ENCODE assay signal across 9 mouse cellular contexts in the genomic region with DNA sequence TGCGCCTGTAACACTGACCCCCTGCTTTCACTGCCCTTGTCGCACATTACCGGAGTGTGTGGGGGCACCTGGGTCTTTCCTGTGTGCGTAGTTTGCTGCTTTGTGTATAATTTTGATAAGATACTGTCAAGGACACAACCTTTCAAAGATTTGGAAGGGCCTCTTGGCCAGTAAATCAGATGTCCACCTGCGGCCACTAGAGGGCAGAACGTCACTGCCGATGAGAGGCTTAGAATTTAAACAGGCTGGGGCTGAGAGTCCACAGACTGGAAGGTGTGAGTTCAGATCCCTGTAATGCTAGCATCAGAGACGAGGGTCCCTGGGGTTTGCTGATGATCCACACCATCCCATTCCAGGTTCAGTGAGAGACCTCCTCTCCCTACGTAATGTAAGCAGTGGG. TPM values are rescaled to one million over a fixed set of nuclear protein-coding genes. Genes with fewer than 3 reads are reported as not detected.
DNase-seq lines count a peak whose midpoint lies in the region; ATAC-seq and TF ChIP-seq lines count a peak whose summit lies in the region.
"Had no signal": no experiment of that assay in that cellular context is flagged by ENCODE, and none has a peak within 500 bp of the region (broad histone marks: within the 10 kb centered on the region; RNA-seq: fewer than 3 reads in every experiment).

No protein-coding gene starts in this region.

- no peak overlapping the region for H3K4me3 ChIP-seq in E14TG2a.4 (replicated peaks; ENCODE audit: low read length)
- no peak overlapping the region for H3K4me3 ChIP-seq in gastrocnemius, adult 2 months
- H3K4me3 ChIP-seq: heart, embryonic 13.5 days had no signal

- H3K4me1 ChIP-seq in E14TG2a.4 (replicated peaks; ENCODE audit: low read depth, low read length) = peaks cover 75% of the 10 kb centered on the region

- peak; percentile 58 for TF ChIP-seq CTCF in E14TG2a.4 (conservative IDR thresholded peaks at IDR 0.05; ENCODE audit: low read length)
- TF ChIP-seq CTCF in gastrocnemius, adult 2 months (IDR thresholded peaks at IDR 0.05) = peak; percentile 87

- H3K27me3 ChIP-seq in E14TG2a.4 (ENCODE audit: insufficient read depth, low read length) = no peaks in the 10 kb centered on the region
- H3K27me3 ChIP-seq: heart, embryonic 13.5 days had no signal

- DNase-seq in B cell, adult 2 months = peak; percentile 82 to 84
- peak; percentile 72 to 79 for DNase-seq in cerebellum, adult 18-20 months
- peak; percentile 85 for DNase-seq in gastrocnemius, adult 2 months
- DNase-seq in kidney, postnatal 36 days = peak; percentile 81 to 90
- DNase-seq in right cerebral cortex, postnatal 25 days = peak; percentile 53

- ATAC-seq in megakaryocyte-erythroid progenitor cell, adult 5-6 weeks (replicated peaks; ENCODE audit: low FRiP score, low TSS enrichment, poor library complexity, severe bottlenecking) = peak; percentile 29; the same call in 1 of the 2 replicates
- ATAC-seq in inflammation-experienced regulatory T-cells, adult 6 months = no peak

- intact Hi-C loops in gastrocnemius, adult 2 months (cut with DNase I) = loop anchor here (2.0 kb wide), 1 partner anchor 120 kb away; no protein-coding TSS in a partner anchor

- H3K27ac ChIP-seq in gastrocnemius, adult 2 months = 0 out of 2 replicates have a peak overlapping the region, but pooled peaks have one; percentile 35
- H3K27ac ChIP-seq: heart, embryonic 13.5 days had no signal

- H3K9me3 ChIP-seq in E14TG2a.4 (ENCODE audit: low read length) = no peaks in the 10 kb centered on the region
- H3K9me3 ChIP-seq: heart, embryonic 13.5 days had no signal

- peaks cover 56% of the 10 kb centered on the region for H3K36me3 ChIP-seq in E14TG2a.4 (ENCODE audit: insufficient read depth, low read length)

RNA-seq across cellular contexts. Expression of gene Rcn3, which starts 13.5 kb away (rescaled TPM):
- total RNA-seq in gastrocnemius, adult 2 months (2021) = 10 to 100 TPM in 1 of 2 experiments, 1 to 10 TPM in 1; 7.2 to 20.2 TPM
- total RNA-seq in megakaryocyte-erythroid progenitor cell, adult 5-6 weeks (2014; fragmentation: Nextera tagmentation) = 7.6 and 15.6 TPM in 2 replicates
- total RNA-seq in megakaryocyte-erythroid progenitor cell, adult 5-6 weeks (2017) = 16.7 and 23.0 TPM in 2 replicates
- polyA plus RNA-seq in inflammation-experienced regulatory T-cells, adult 6 months (2017; shearing (Covaris generic)) = 1 to 10 TPM; 1.7 to 6.5 (median 5.7) TPM

RNA-seq across cellular contexts. Expression of gene Prrg2, which starts 16.0 kb away (rescaled TPM):
- total RNA-seq in gastrocnemius, adult 2 months (2021) = 10 to 100 TPM in 1 of 2 experiments, 1 to 10 TPM in 1; 8.1 to 11.0 TPM
- total RNA-seq in megakaryocyte-erythroid progenitor cell, adult 5-6 weeks (2014; fragmentation: Nextera tagmentation) = 4.3 and 4.7 TPM in 2 replicates
- total RNA-seq in megakaryocyte-erythroid progenitor cell, adult 5-6 weeks (2017) = 3.5 and 6.2 TPM in 2 replicates
- 1 to 10 TPM; 2.0 to 2.3 (median 2.1) TPM for polyA plus RNA-seq in inflammation-experienced regulatory T-cells, adult 6 months (2017; shearing (Covaris generic))

RNA-seq across cellular contexts. Expression of gene Nosip, which starts 16.3 kb away (rescaled TPM):
- total RNA-seq in gastrocnemius, adult 2 months (2021) = 10 to 100 TPM; 30.2 to 32.9 TPM
- 27.8 and 55.1 TPM in 2 replicates for total RNA-seq in megakaryocyte-erythroid progenitor cell, adult 5-6 weeks (2014; fragmentation: Nextera tagmentation)
- 40.9 and 48.3 TPM in 2 replicates for total RNA-seq in megakaryocyte-erythroid progenitor cell, adult 5-6 weeks (2017)
- 100 to 1,000 TPM; 129 to 164 (median 158) TPM for polyA plus RNA-seq in inflammation-experienced regulatory T-cells, adult 6 months (2017; shearing (Covaris generic))

RNA-seq across cellular contexts. Expression of gene Fcgrt, which starts 25.1 kb away (rescaled TPM):
- total RNA-seq in gastrocnemius, adult 2 months (2021) = 10 to 100 TPM; 33.6 to 38.5 TPM
- 0.82 TPM in 1 of 2 replicates, not detected in the other for total RNA-seq in megakaryocyte-erythroid progenitor cell, adult 5-6 weeks (2014; fragmentation: Nextera tagmentation)
- total RNA-seq in megakaryocyte-erythroid progenitor cell, adult 5-6 weeks (2017) = 1.1 and 1.8 TPM in 2 replicates
- polyA plus RNA-seq in inflammation-experienced regulatory T-cells, adult 6 months (2017; shearing (Covaris generic)) = 1 to 10 TPM in 2 of 3 experiments, under 1 TPM in 1; 0.81 to 3.0 (median 1.8) TPM

RNA-seq across cellular contexts. Expression of gene Prr12, which starts 25.8 kb away (rescaled TPM):
- 10 to 100 TPM; 12.8 to 16.1 TPM for total RNA-seq in gastrocnemius, adult 2 months (2021)
- total RNA-seq in megakaryocyte-erythroid progenitor cell, adult 5-6 weeks (2014; fragmentation: Nextera tagmentation) = 26.6 and 28.7 TPM in 2 replicates
- total RNA-seq in megakaryocyte-erythroid progenitor cell, adult 5-6 weeks (2017) = 1.9 and 2.1 TPM in 2 replicates
- 10 to 100 TPM in 1 of 3 experiments, 1 to 10 TPM in 2; 5.0 to 12.9 (median 9.8) TPM for polyA plus RNA-seq in inflammation-experienced regulatory T-cells, adult 6 months (2017; shearing (Covaris generic))
